Mouse (Mus musculus) cortical plate, adult 2 months (tissue): Measurements from ENCODE around the gene Hoxd11.

Source experiments
- CTCF ChIP-seq: fragments of 200-500 bp; IDR thresholded peaks from 2 replicates; pipeline ENCODE4 v1.5.1; 2011; ENCODE audit warnings: mild to moderate bottlenecking, control low read depth, low read length; ENCODE audit not compliant: insufficient read depth; ENCODE audit errors: extremely low read depth
- POLR2A ChIP-seq: fragments of 200-500 bp; IDR thresholded peaks from 2 replicates; pipeline ENCODE4 v1.6.1; 2011; ENCODE audit warnings: mild to moderate bottlenecking, low read length, control low read depth; ENCODE audit not compliant: insufficient read depth; ENCODE audit errors: extremely low read depth

GRCm38 (mm10) chr2:74731055-74731454 is 51.7 kb downstream of the Hoxd11 start:
- TF ChIP-seq CTCF (no peak), POLR2A (no peak)
